Comparison of ENCODE assay signal across 8 mouse cellular contexts in the genomic region with DNA sequence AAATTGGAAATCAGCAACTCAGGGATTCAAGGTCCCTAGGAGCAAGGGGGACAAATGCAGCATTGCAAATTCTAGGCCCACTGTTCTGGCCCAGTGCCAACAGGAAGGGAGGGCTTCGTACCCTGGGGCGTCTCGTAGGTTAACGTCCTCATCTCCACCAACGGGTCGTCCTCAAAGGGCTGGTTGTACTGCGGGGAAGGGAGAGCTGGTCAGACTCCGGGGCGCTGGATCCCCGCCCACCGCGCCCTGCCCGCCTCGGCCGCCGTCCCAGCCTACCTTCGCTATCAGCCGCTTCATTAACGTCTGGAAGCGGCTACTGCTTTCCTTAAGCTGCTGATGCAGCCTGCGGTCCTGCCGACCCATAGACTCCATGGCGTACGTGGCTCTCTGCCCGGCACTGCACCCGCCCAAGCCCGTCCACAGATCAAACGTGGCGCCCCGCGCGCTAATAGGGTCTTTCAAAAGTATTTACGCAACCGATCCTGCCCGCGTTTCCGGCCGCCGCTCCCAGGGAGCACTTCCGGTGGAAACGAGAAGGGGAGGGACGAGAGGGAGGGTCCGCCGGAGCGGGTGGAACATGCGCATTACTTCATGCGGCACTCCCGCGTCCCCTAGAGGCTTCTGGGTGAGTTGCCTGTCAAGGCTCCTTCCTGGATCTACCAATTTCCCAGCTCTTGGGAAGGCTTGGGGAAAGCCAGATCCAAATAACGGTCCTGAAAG. TPM values are rescaled to one million over a fixed set of nuclear protein-coding genes. Genes with fewer than 3 reads are reported as not detected.
A peak's percentile ranks its signal among the peaks of the same experiment; 100 is the strongest.
DNase-seq lines count a peak whose midpoint lies in the region; ATAC-seq lines count a peak whose summit lies in the region.

A gene (minus strand): TSS at position 536 of the 720 bp plus-strand sequence.
A gene (plus strand): TSS at position 564 of the 720 bp plus-strand sequence.

- peak; percentile 100 for DNase-seq in adrenal gland, adult (ENCODE audit: inconsistent age in 2 of 2, low spot score in 1 of 2)
- DNase-seq in embryo, embryonic 10.5 days (ENCODE audit: low spot score), result peak; percentile 100
- DNase-seq in gastrocnemius, postnatal 14 days, result peak; percentile 100
- peak; percentile 100 for DNase-seq in left cerebral cortex, postnatal 10 days (ENCODE audit: extremely low spot score in 1 of 2, low spot score in 2 of 2)
- DNase-seq in right cerebral cortex, postnatal 25 days, result peak; percentile 100
- DNase-seq in urinary bladder, postnatal 4 days (ENCODE audit: low spot score in 2 of 2), result peak; percentile 100

- intact Hi-C loops in gastrocnemius, postnatal 14 days (cut with DNase I; ENCODE audit: low total_unique reads), result no loop called here
- intact Hi-C loops in left cerebral cortex, postnatal 10 days (cut with DNase I), result no loop called here

- peak; percentile 91 for ATAC-seq in inflammation-experienced regulatory T-cells, adult 6 months
- ATAC-seq in megakaryocyte-erythroid progenitor cell, adult 5-6 weeks (replicated peaks; ENCODE audit: low FRiP score, low TSS enrichment, poor library complexity, severe bottlenecking), result peak; percentile 79

RNA-seq across cellular contexts. Expression of the first gene that starts in this region (rescaled TPM):
- total RNA-seq in gastrocnemius, postnatal 14 days (2021), result 10 to 100 TPM; 16.8 to 17.1 TPM
- polyA plus RNA-seq in inflammation-experienced regulatory T-cells, adult 6 months (2017; shearing (Covaris generic)), result 10 to 100 TPM; 37.3 to 97.3 (median 69.6) TPM
- total RNA-seq in left cerebral cortex, postnatal 10 days (2021), result 10 to 100 TPM; 42.0 to 44.4 TPM
- total RNA-seq in megakaryocyte-erythroid progenitor cell, adult 5-6 weeks (2014; fragmentation: Nextera tagmentation), result 203 and 209 TPM in 2 replicates
- 173 and 190 TPM in 2 replicates for total RNA-seq in megakaryocyte-erythroid progenitor cell, adult 5-6 weeks (2017)

RNA-seq across cellular contexts. Expression of the second gene that starts in this region (rescaled TPM):
- not detected for total RNA-seq in gastrocnemius, postnatal 14 days (2021)
- polyA plus RNA-seq in inflammation-experienced regulatory T-cells, adult 6 months (2017; shearing (Covaris generic)), result not detected
- total RNA-seq in left cerebral cortex, postnatal 10 days (2021), result 1 to 10 TPM; 1.2 to 1.5 TPM
- total RNA-seq in megakaryocyte-erythroid progenitor cell, adult 5-6 weeks (2014; fragmentation: Nextera tagmentation), result not detected in 2 replicates
- total RNA-seq in megakaryocyte-erythroid progenitor cell, adult 5-6 weeks (2017), result not detected in 2 replicates

Comparison
In these comparisons a context has a peak if more than half of its experiments do, and no peak if none do; other contexts are left out.
1. Peak in every context shown above with its lines: DNase-seq and ATAC-seq.